Mouse (Mus musculus) kidney, postnatal 10 days (tissue): Measurements from ENCODE around the gene Emc8.
A peak's percentile ranks its signal among the peaks of the same experiment; 100 is the strongest.

Source experiments
- DNase-seq: peaks from one replicate; pipeline ENCODE4 v3.0.0; 2021; ENCODE audit warnings: mixed read lengths

Gene Emc8

DNA sequence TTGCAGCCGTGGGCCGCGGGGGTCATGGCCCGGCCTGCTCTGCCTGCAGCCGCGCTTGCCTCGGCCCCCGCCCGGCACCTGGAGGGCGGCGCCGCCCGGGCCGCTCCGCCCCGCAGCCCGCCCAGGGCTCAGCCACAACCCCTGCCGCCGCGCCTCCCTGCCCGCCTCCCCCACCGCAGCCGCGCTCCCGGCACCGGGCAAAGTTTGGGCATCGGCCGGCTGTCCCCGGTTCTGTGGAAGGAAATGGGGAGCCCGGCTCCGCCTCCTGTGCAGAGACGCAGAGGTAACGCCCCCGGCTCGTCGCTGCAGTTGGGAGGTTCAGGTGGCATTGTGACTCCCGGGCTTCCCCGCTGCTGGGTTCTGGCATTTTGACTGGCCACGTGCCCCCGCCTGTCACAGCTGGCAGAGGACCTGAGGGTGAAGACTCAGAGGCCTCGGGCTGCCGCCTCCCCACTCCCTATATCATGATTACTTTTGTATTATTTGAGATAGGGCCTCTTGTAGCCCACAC is 34.0 kb downstream of the Emc8 start:
- DNase-seq, result peak; percentile 80

DNA sequence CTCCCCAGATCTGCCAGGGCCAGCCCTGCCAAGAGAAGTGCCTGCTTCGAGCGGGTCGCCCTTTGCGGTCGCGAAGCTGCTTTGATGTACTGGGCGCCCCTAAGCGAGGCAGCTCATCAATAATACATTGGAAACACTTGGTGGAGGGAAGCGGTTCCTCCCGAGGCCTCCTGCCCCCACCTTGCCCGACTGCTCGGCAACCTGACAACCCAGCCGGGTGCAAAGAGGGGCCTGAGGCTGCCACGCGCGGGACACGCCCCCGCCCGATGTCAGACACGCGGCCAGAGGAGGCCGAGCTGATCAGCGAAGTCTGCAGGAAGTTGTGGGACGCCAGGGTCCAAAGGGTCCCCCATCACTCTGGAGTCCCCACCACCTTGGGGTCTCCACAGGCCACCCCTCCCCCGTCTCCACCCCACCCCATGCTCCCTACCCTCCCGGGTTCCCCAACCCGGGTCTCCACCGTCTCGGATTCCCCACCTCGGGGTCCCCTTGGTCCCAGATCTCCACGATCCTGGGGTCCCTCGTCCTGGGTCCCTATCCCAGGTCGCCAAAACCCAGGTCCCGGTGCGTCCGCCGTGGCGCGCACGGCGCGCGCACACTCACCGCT is 34.6 kb downstream of the Emc8 start:
- peak; percentile 39 for DNase-seq

DNA sequence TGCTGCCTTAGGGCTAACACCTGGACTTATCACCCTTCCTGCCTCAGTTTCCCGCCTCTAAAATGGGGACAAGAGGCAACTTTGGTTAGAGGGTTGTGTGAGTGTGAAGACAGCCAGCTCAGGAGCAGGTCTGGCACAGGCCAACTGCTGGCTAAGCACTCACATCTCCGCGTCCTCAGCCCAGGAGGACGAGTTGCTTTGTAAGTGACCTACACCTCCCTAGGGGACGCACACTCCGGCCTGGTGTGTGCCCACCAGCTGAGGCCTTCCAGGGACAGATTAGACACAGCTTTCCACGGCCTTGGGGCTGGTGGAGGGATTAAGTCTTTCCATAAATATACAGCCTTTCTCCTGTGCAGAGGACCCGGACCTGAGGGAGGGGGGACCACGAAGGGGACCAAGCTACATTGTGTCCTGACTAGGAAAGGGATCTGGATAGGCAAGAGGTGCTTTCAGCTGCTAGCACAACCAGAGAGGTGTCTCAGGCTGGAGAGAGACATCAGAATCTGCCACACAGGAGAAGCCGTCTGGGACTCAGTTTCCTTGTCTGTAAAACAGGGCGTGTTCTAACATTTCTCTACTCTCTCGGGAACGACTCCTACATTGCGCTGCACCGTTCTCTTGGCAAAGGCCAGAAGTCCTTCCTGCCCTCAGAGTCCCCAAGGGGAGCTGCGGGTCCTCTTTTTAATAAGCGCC is 35.3 kb downstream of the Emc8 start:
- DNase-seq, result no peak

DNA sequence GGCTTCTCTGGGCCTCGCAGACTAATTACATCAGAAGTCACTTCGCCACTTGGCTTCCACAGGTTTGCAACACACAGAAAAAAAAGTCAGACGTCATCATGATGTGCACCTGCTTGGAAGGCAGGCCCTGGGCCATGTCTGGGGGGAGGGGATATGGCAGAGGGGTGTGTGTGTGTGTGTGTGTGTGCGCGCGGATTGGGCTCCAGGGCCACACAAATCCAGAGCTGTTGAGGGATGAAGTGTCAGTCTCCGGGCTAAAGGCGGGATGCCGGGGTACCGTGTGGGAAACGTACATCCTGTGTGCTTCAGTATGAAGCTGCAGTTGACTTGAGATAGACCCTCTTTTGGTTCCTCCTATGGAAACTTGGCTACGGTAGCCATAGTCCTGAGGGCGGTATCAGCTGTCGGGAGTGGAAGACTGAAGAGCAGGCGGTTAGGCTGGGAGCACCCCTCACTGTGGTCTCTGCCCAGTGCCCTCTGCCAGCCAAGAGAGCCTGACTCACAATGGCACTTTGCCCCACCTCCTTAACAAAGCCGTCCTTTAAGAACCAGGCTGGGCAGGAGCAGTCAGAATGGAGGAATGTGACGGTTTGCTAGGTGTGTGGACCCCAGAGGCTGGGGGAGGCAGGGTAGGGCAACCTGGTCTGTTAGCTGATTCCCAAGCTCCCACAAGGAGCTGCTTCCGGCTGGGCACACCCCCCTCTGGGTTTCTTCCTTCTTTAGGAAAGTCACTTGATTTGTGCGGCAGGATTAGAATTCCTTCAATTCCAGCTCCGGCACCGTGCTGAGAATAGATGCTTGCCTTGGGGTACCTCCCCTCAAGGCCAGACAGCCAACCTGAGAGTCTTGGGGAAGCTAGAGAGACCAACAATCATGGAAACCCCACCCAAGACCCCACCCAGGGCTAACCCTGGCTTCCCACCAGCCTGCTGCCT is 36.7 kb downstream of the Emc8 start:
- no peak for DNase-seq

DNA sequence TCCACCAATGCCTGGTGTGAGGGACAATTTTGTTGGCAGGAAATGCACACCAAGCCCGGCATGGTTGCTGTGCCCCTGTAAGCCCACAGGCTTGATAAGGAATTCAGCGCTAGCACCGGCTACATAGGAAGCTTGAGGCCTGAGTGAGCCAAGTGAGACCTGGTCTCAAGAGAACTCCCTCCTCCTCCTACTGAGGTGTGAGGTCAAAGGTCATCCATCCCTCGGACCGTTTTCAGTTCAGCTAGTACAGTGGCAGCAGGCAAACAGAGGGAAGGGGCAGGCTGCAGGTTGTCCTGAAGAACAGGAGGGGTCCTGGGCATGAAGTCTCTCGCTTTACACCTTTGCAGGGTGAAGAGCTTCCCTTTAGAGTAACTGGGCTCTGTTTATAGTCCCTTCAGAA is 37.5 kb downstream of the Emc8 start:
- no peak for DNase-seq

DNA sequence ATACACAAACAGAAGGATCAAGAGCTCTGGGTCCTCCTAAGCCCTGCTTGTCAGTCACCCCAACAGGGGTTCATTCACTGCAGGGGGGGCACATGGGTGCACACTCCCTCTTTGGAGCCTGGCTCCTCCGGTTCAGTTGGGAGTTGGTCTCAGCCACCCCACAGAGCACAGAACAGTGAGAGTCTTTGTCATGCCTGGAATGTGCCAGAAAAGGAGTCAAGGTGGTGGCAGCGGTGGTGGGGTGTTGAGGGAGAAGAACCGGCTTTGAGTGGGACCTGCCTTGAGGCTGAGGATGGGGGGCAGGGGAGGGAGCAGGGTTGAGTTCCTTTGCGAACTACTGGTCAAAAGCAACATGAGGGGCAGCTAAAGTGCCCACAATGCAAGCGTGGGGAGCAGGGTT is 38.3 kb downstream of the Emc8 start:
- no peak for DNase-seq

DNA sequence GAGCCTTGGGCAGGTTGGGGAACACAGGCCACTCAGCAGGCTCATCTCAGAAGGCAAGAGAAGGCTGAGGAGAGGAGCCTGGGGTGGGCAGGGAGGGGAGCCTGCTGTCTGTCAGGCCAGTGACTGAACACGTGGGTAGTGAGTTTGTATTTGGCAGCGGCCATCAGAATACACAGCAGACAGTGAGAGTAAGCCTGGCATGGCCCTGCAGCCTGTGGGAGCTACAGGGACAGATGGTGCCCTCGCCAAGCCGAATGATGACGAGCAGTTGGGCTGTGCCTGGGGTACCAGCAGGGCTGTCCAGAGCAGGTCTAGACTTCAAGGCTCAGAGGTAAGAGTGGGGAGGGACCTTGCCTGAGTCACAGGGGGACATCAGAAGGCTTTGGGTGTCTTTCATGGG is 41.1 kb downstream of the Emc8 start:
- DNase-seq, result no peak

DNA sequence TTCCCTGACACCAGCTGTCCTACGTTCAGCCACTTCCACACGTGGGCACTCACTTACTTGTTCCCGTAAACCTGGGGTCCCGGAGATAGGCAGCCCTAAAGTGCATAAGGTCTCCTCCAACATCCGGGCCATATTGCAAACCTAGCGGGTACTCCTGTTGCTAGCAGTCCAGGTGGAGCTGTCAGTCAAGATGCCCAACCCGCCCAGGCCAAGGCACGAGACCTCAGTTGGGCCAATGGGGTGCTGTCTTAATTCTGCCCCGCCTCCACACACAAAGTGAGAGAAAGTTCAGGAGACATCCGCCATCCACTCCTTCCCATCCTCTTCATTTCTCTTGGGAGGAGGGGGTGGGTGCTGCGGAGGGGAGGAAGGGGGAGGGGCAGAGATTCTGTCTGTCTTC is 41.9 kb downstream of the Emc8 start:
- no peak for DNase-seq

DNA sequence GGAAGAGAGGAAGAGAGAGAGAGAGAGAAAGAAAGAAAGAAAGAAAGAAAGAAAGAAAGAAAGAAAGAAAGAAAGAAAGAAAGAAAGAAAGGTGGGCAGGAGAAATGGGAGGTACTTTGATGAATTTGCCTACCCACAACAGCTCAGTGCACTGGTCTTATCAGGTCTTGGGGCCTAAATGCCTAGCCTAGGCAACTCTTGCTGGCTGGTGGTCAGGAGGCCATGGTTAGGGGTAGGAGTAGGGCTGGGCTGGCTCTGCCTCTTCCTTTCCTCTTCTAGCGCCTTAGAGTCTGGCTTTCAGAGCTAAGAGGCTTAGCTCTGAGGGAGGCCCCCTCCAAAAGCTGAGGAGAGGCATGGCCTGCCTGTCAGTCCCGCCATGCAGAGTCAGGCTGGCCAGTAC is 44.8 kb downstream of the Emc8 start:
- no peak for DNase-seq

DNA sequence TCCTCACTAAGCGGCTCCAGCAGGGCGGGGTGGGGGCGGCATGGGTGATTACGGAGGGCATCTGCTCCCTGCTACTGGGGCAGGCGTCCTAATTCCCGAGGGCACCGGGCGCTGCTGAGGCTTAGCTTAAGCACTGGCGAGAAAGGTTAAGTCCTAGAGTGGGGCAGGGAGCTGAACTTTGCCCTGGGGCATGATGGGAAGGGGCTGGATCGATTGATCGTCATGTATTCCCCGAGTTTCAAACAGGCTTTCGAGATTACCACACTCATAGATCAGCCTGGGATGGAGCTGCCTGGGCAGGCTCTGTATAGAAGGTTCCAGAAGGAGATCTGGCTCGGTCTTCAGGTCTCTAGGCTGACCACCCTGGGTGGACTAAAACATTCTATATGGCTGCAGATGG is 46.2 kb downstream of the Emc8 start:
- no peak for DNase-seq

DNA sequence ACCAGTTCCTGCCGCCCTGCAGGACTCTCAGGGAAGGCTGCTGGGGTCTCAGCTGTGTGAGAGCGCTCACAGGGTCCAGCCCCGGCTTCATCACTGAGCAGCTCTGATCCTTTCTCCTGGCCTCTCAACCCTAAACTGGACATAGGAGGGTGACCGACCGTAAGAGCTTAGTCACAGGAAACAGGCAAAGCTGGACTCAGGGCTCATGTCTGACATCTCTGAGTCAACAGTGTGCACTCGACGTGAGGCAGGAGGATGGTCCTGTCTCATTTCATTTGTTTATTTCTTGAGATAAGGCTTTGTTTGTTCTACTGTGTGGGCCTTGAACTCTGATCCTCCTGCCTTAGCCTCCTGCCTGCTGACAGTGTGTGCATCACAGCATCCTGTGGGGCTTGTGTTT is 47.9 kb downstream of the Emc8 start:
- no peak for DNase-seq

DNA sequence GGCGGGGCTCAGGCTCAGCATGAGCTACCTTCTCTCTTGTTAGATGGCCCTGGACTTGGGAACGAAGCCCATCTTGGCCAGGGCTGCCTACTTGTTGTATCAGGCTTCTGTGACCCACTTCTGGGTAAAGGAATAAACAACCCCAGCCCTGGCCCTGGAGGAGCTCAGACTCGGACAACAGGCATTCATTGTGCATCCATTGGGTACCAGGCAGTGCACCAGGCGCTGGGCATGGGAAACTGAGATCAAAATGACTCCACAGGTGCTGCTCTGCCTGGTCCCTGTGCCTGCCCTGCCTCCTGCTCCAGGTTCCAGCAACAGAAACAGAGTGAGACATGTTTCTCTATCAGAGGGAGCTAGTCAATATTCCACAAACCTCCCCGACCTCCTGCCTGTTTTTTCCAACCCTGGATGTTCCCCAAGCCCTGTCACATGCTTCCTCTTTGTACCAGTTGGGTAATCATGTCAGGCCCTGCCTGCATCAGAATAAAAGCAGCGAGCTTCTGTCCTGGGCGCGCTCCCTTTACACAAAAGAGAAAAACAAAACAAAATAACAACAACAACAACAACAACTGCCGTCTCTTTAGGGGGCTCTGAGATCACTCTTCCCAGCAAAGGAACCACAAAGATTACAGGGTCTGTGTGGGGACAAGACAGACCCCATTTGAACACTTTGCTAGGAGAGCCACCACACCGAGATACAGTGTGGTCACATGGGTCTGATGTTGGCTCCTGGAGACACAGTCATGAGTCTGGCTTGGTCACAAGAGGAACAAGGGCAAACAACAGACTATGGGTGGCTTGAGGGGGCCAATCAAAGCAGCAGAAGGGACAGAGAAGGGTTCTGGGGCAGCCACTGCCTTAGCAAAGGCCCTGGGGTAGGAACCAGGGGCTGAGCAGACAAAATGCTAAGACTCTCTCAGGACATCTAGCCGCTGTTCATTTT is 48.9 kb downstream of the Emc8 start:
- DNase-seq, result no peak

DNA sequence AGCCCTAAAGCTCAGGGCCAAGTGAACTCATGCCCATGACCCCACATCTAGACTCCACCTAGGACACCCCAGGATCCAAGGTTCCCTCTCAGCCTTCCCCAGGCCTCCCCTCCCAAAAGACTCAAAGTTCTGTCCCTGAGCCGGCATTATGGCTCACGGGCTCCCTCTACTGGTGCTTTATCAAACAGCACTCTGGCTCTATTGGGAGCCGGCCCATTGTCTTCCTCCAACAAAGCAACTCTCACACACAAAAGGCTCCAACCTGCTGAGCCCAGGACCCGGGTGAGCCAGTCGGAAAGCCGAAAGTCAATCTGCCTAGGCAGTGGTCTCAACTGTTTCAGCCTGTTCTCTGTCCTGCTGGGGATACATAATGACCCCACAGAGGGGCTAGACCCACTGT is 50.3 kb downstream of the Emc8 start:
- DNase-seq, result peak; percentile 80

DNA sequence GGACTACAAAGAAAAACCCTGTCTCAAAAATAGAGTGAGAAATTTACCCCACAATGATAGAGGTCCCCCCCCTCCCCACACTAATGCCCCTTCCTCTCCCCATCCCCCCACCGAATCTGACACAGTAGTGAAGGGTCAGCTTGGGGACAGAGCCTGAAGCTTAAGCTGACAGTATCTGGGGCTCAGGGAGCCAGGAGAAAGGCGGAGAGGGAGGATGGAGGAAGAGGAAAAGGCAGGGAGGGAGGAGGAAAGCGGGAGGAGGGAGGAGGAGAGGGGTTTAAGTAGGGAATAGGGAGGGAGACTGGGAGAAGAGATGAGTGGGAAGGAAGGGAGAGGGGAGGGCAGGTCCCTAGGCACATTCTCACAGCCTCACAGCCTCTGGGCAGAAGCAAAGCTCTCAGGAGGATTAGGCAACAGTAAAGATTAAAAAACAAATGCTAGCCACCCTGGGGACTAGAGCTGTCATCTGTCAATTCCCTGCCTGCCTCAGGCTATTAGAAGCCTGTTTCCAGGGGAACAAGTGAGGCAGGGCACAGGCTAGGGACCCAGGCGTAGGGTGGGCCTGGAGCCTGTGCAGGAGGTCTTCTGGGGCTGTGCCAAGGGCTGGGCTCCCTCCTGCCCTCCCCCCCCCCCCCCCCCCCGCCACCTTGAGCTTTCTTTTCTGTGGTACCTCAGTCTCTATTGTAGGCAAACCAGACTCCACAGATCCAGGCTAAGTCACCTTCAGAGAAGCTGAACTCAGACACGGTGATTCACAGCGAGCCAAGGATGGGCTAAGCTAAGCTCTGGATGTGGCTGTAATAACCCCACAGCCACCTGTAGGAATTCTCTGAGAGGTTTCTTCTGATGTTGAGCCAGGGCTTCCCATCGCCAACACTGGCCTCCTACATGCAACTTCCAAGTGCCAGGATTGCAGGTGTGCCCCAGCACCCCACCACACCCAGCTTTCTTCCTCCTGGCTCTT is 51.4 kb downstream of the Emc8 start:
- no peak for DNase-seq

DNA sequence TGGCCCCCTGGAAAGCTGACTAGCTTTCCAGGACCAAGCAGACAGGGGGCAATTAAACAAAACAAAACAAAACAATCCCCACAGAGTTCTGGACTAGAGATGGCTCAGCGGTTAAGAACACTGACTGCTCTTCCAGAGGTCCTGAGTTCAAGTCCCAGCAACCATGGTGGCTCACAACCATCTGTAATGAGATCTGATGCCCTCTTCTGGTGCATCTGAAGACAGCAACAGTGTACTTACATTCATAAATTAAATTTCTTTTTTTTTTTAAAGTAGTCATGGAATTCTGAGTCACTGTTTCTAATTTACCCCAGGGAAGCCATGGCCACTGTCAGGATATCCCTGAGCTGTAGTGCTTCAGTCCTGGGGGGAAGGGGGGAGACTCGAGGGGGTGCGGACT is 53.9 kb downstream of the Emc8 start:
- DNase-seq, result no peak

DNA sequence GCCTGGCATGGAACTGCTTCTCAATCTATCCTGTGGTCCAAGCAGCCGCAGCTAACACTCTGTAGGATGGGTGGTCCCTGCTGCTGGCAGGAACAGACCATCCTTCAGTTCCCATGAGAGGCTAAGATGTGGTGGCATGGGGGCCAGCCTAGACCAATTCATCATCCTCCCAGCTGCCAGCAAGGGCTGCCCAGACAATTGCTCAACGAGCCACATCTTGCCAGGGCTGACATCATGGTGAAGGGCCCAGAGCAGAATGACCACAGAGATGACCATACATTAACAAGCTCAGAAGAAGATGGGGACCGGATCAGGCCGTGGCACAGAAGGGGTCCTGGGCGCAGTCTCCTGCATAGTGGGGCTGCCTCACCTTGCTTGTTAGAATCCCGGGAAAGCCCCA is 57.5 kb downstream of the Emc8 start:
- DNase-seq, result no peak

DNA sequence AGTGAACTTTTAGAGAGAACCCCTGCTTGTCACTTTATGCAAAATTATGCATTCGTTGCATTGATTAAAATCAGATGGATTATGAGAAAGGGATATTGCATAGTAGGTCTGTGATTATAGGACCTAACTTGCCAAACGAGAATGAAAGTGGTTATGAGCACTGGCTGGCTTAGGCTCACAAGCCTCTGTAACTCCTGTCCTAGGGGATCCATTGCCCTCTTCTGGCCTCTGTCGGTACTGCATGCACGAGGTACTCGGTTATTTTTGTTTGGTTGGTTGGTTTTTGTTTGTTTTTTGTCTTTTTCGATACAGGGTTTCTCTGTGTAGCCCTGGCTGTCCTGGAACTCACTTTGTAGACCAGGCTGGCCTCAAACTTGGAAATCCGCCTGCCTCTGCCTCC is 60.5 kb downstream of the Emc8 start:
- peak; percentile 90 for DNase-seq

DNA sequence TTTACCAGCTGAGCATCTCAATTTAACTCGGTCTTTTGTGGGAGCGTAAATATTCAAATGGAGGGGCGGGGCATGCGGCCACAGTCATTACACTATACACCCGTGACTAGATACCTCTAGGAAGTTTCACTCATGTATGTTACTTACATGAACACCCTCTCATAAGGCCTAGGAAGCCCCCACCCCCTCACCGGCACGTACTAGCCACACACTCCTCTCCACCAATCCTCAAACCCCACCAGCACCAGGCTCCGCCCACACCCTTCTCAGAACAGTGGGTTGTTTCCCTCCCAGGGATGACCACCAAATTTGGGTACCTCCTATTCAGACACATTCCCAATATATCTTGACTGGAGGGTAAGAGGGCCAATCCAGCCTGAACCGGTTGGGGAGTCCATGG is 60.9 kb downstream of the Emc8 start:
- no peak for DNase-seq
